Mouse (Mus musculus): ENCODE measurements around the gene Padi6. TPM values are rescaled to one million over a fixed set of nuclear protein-coding genes. Genes with fewer than 3 reads are reported as not detected.

The Padi6 gene
- polyA plus RNA-seq, 1 experiment from 2014 or later = not detected

- DNase-seq (ENCODE audit: low read depth, low spot score) (no peak), ATAC-seq (no peak)
- TF ChIP-seq CTCF (IDR thresholded peaks at IDR 0.05) = no peak
- POLR2A ChIA-PET = no interaction called here
- H3K27me3 ChIP-seq = no peaks in the 10 kb centered on the region
- in situ Hi-C loops (cut with MboI; ENCODE audit: low pct_unique_long_range_greater_than_20kb) = no loop called here
- CTCF ChIA-PET = no interaction called here
Observed at GRCm38 (mm10) chr4:140753366-140753765, 10.9 kb upstream of the Padi6 start.

- CTCF ChIA-PET = interaction anchor here (1.3 kb wide), 1 partner anchor 13 kb away, joined by 5 read pairs; no protein-coding TSS in a partner anchor
- POLR2A ChIA-PET = no interaction called here
- H3K27me3 ChIP-seq = no peaks in the 10 kb centered on the region
- TF ChIP-seq CTCF (IDR thresholded peaks at IDR 0.05) = no peak
- ATAC-seq (no peak), DNase-seq (ENCODE audit: low read depth, low spot score) (no peak)
- in situ Hi-C loops (cut with MboI; ENCODE audit: low pct_unique_long_range_greater_than_20kb) = no loop called here
Observed at GRCm38 (mm10) chr4:140750328-140750727, 7.9 kb upstream of the Padi6 start.

GRCm38 (mm10) chr4:140747978-140748377 is 5.5 kb upstream of the Padi6 start:
- DNase-seq (ENCODE audit: low read depth, low spot score) (no peak), ATAC-seq (no peak)
- in situ Hi-C loops (cut with MboI; ENCODE audit: low pct_unique_long_range_greater_than_20kb) = no loop called here
- H3K27me3 ChIP-seq = peaks cover 7% of the 10 kb centered on the region
- ChIA-PET POLR2A (no interaction called here), CTCF (no interaction called here)
- no peak for TF ChIP-seq CTCF (IDR thresholded peaks at IDR 0.05)

GRCm38 (mm10) chr4:140744654-140745053 is 2.2 kb upstream of the Padi6 start:
- CTCF ChIA-PET = interaction anchor here (0.8 to 0.9 kb wide), 2 partner anchors 20 to 61 kb away, joined by 3 read pairs; no protein-coding TSS in a partner anchor
- in situ Hi-C loops (cut with MboI; ENCODE audit: low pct_unique_long_range_greater_than_20kb) = no loop called here
- no peak for DNase-seq (ENCODE audit: low read depth, low spot score)

GRCm38 (mm10) chr4:140743086-140743485 is 643 bp upstream of the Padi6 start:
- ChIA-PET CTCF (no interaction called here), POLR2A (no interaction called here)
- no peak for TF ChIP-seq CTCF (IDR thresholded peaks at IDR 0.05)
- no peak for DNase-seq (ENCODE audit: low read depth, low spot score)
- in situ Hi-C loops (cut with MboI; ENCODE audit: low pct_unique_long_range_greater_than_20kb) = no loop called here
- no peak for ATAC-seq
- peaks cover 13% of the 10 kb centered on the region for H3K27me3 ChIP-seq

More at GRCm38 (mm10) chr4:140744654-140745053, 2.2 kb upstream of the Padi6 start:
- POLR2A ChIA-PET = no interaction called here
- TF ChIP-seq CTCF (IDR thresholded peaks at IDR 0.05) = no peak
- no peak for ATAC-seq
- H3K27me3 ChIP-seq = peaks cover 13% of the 10 kb centered on the region

GRCm38 (mm10) chr4:140741401-140741800 is 1.0 kb downstream of the Padi6 start:
- no peak for DNase-seq (ENCODE audit: low read depth, low spot score)
- no peak for ATAC-seq
- in situ Hi-C loops (cut with MboI; ENCODE audit: low pct_unique_long_range_greater_than_20kb) = no loop called here
- H3K27me3 ChIP-seq = peaks cover 13% of the 10 kb centered on the region
- ChIA-PET POLR2A (no interaction called here), CTCF (no interaction called here)
- no peak for TF ChIP-seq CTCF (IDR thresholded peaks at IDR 0.05)

- ATAC-seq (no peak), DNase-seq (ENCODE audit: low read depth, low spot score) (no peak)
- ChIA-PET CTCF (no interaction called here), POLR2A (no interaction called here)
- TF ChIP-seq CTCF (IDR thresholded peaks at IDR 0.05) = no peak
- peaks cover 13% of the 10 kb centered on the region for H3K27me3 ChIP-seq
- in situ Hi-C loops (cut with MboI; ENCODE audit: low pct_unique_long_range_greater_than_20kb) = no loop called here
Observed at GRCm38 (mm10) chr4:140740655-140741054, 1.8 kb downstream of the Padi6 start.

GRCm38 (mm10) chr4:140732871-140733270 is 9.6 kb downstream of the Padi6 start:
- no peaks in the 10 kb centered on the region for H3K27me3 ChIP-seq
- no peak for TF ChIP-seq CTCF (IDR thresholded peaks at IDR 0.05)
- ChIA-PET POLR2A (no interaction called here), CTCF (no interaction called here)
- no peak for DNase-seq (ENCODE audit: low read depth, low spot score)
- in situ Hi-C loops (cut with MboI; ENCODE audit: low pct_unique_long_range_greater_than_20kb) = no loop called here
- ATAC-seq = no peak

GRCm38 (mm10) chr4:140731654-140732053 is 10.8 kb downstream of the Padi6 start:
- TF ChIP-seq CTCF (IDR thresholded peaks at IDR 0.05) = no peak
- no peaks in the 10 kb centered on the region for H3K27me3 ChIP-seq
- ChIA-PET POLR2A (no interaction called here), CTCF (no interaction called here)
- in situ Hi-C loops (cut with MboI; ENCODE audit: low pct_unique_long_range_greater_than_20kb) = no loop called here
- DNase-seq (ENCODE audit: low read depth, low spot score) = no peak
- ATAC-seq = no peak

GRCm38 (mm10) chr4:140726907-140727306 is 15.5 kb downstream of the Padi6 start:
- in situ Hi-C loops (cut with MboI; ENCODE audit: low pct_unique_long_range_greater_than_20kb) = no loop called here
- ChIA-PET CTCF (no interaction called here), POLR2A (no interaction called here)
- no peak for DNase-seq (ENCODE audit: low read depth, low spot score)
- ATAC-seq = no peak
- H3K27me3 ChIP-seq = no peaks in the 10 kb centered on the region
- no peak for TF ChIP-seq CTCF (IDR thresholded peaks at IDR 0.05)

- ATAC-seq (no peak), DNase-seq (ENCODE audit: low read depth, low spot score) (no peak)
- CTCF ChIA-PET = interaction anchor here (0.8 to 2.3 kb wide), 3 partner anchors 11 to 41 kb away, joined by 3 to 6 read pairs (median 3); no protein-coding TSS in a partner anchor
- in situ Hi-C loops (cut with MboI; ENCODE audit: low pct_unique_long_range_greater_than_20kb) = no loop called here
- H3K27me3 ChIP-seq = no peaks in the 10 kb centered on the region
- TF ChIP-seq CTCF (IDR thresholded peaks at IDR 0.05) = no peak
- POLR2A ChIA-PET = interaction anchor here (0.6 kb wide), 1 partner anchor 136 kb away, joined by 3 read pairs; no protein-coding TSS in a partner anchor
Observed at GRCm38 (mm10) chr4:140724739-140725138, 17.7 kb downstream of the Padi6 start.

GRCm38 (mm10) chr4:140723801-140724200 is 18.6 kb downstream of the Padi6 start:
- CTCF ChIA-PET = interaction anchor here (0.8 to 2.3 kb wide), 4 partner anchors 10 to 140 kb away, joined by 3 to 6 read pairs (median 4); no protein-coding TSS in a partner anchor
- DNase-seq (ENCODE audit: low read depth, low spot score) (no peak), ATAC-seq (no peak)
- TF ChIP-seq CTCF (IDR thresholded peaks at IDR 0.05) = no peak
- in situ Hi-C loops (cut with MboI; ENCODE audit: low pct_unique_long_range_greater_than_20kb) = no loop called here
- POLR2A ChIA-PET = interaction anchor here (0.6 kb wide), 1 partner anchor 137 kb away, joined by 3 read pairs; no protein-coding TSS in a partner anchor
- no peaks in the 10 kb centered on the region for H3K27me3 ChIP-seq
